Mouse (Mus musculus): Measurements from ENCODE around the gene Ccdc24. TPM values are rescaled to one million over a fixed set of nuclear protein-coding genes. Genes with fewer than 3 reads are reported as not detected.

The Ccdc24 gene
- total RNA-seq, 1 experiment from 2014 or later: 0.79 TPM

- DNase-seq: no peak
Observed at GRCm38 (mm10) chr4:117852152-117852868, 20.0 kb downstream of the Ccdc24 start.

- no peak for DNase-seq
Observed at GRCm38 (mm10) chr4:117850871-117851270, 21.5 kb downstream of the Ccdc24 start.

DNA sequence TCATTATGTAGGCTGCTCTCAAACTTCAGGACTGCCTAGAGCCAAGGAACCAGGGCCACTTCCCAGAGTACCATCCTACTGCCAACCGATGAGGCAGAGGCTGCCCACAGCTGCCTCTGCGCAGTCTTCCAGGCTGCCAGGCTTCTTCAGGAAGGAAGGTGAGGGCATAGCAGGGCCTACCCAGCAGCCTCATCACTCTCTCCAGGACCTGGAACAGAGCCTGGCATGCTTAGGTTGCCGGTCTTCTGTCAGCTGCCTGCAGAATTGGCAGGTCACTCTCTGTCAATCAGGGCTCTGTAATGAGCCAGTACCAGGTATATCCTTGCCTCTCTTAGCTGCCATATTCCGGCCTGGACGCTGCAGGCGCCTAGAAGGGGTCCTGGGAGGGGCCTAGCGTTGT is 22.2 kb downstream of the Ccdc24 start:
- DNase-seq: no peak

- DNase-seq: no peak
Observed at GRCm38 (mm10) chr4:117849506-117849905, 22.9 kb downstream of the Ccdc24 start.

DNA sequence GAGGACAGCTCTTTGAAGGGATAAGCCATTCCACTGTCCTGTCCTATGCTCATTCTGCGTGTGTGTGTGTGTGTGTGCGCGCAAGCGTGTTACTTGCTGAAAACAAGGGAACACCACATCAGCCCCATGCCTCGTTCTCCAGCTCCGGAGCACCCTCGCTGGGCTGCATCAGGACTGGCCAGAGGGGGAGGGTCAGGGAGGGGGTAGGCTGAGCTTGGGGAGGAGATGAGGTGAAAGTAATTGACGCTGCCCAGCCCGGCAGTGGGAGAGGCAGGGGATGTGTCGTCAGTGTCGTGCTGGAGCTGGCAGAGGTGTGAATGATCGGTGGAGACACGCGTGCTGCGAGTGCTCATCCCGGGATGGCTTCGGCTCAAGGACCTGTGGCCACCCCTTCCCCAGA is 23.3 kb downstream of the Ccdc24 start:
- DNase-seq: no peak

- DNase-seq: no peak
Observed at GRCm38 (mm10) chr4:117847011-117847410, 25.3 kb downstream of the Ccdc24 start.

DNA sequence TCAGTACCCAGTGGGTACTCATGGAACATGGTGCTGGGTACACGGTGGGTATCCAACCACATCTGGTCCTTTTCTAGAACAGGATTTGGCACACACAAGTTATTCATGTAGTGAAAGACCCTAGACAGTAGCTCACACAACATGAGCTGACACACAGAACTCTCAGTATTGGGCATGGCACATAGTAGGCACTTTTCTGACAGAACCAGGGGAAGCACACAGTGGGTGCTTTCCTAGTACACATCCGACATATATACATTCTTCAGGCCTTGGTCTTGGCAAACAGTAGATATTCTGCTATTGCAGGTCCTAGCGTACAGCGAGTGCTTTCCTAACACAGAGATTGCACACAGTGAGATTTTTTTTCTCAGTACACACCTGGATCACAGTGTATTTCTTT is 26.1 kb downstream of the Ccdc24 start:
- DNase-seq: no peak

DNA sequence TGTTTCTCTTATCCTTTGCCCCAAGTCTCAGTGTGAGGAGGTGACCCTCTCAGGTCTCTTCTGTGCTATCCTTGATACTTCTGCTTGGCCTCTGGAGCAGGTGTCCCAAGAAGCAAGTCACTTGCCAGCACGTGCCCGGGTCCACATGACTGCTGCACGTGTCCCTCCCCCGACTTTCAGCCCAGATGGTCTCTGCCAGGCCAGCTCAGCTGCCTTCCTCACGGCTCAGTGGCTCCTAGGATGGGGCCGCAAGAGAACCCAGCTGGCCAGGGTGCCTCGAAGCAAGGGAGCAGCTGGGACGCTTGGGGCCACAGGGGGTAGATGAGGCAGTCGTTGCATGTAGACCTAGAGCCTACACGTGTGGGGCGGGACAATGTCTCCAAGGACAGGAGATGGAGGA is 27.0 kb downstream of the Ccdc24 start:
- DNase-seq: no peak

GRCm38 (mm10) chr4:117844467-117844866 is 27.9 kb downstream of the Ccdc24 start:
- no peak for DNase-seq

GRCm38 (mm10) chr4:117843101-117843500 is 29.3 kb downstream of the Ccdc24 start:
- no peak for DNase-seq

DNA sequence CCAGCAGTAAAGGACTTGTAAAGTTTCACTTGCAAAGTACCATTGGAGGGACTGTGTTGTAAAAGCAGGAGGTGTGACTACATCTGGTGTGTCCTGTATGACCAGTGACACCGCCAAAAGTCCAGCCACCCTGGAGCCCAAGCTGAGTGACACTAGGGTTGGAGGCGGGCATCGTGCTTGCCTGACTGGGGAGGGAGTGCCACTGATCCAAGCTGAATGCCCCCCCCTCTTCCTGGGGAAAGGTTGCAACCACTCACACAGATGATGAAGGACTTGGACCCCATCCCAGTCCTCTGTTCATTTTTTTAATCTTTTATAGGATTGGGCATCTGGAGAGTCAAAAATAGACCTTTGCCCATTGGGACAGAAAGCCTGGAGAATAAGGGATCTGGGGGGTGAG is 30.8 kb downstream of the Ccdc24 start:
- no peak for DNase-seq

DNA sequence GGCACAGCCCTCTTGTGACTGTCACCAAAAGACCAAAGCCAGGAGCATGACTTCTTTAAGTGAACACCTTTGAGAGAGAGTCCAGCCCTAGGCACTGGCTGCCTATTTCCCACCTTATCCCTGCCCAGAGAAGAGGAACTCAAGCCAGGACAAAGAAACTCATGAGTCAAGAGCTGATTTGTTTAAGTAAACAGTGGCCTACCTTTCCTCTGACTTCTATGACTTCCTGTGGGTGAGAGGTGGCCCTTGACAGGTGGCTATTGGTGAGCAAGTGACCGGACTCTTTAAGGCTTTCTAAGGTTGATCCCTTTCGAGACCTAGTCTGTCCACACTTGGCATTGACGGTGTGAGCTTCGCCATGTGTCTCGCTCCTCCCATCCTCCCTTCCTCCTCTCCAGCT is 31.5 kb downstream of the Ccdc24 start:
- DNase-seq: no peak

DNA sequence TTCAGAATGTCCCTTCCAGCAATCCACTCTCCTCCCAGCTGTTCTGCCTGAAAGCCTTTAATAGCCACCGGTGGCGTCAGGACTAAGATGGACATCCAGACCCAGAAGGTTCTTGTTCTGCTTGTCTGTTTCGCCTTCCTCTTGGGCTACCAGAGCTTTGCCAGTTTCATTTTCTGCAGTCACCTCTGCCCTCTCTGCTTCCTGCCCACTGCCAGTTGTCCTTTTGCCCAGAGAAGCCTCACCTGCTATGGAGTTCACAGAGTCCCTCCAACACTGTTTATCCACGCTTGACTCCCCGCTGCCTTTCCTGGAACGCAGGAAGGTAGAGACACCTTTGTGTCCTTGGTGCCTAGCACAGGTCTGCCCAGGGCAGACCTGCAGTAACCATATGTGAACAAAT is 33.0 kb downstream of the Ccdc24 start:
- DNase-seq: no peak

- DNase-seq: no peak
Observed at GRCm38 (mm10) chr4:117837271-117837670, 35.1 kb downstream of the Ccdc24 start.

DNA sequence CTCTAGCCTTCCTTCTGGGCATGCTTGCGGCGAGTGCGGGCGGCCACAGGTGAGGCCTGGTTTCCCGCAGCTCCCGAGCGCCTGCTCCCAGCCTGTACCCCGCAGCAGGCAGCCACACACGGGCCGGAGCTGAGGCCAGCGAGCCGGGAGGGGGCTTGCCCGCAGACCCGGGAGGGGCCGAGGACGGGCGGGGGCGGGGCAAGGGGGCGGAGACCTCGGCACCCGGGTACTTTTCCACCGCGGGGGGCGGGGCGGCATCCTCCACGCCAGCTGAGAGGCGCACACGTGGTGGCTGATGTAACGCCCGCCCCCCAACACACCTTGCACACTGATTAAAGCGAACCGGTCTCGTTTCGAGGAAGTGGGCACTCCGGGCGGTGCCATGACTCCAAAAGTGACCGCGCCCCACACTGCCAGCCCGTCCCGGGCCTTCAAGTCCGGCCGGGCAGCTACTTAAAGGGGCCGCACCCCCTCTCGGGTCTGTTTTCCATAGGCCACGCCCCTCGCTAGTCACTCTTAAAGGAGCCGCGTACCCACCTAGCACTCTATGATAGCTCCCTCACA is 36.1 kb downstream of the Ccdc24 start:
- peak; percentile 94 for DNase-seq

- peak; percentile 64 for DNase-seq
Observed at GRCm38 (mm10) chr4:117835531-117836111, 36.7 kb downstream of the Ccdc24 start.

- DNase-seq: peak; percentile 74
Observed at GRCm38 (mm10) chr4:117834845-117835530, 37.4 kb downstream of the Ccdc24 start.

- no peak for DNase-seq
Observed at GRCm38 (mm10) chr4:117834457-117834844, 37.9 kb downstream of the Ccdc24 start, which contains the start of gene Slc6a9. Slc6a9 (plus strand) TSS chr4:117834506.

DNA sequence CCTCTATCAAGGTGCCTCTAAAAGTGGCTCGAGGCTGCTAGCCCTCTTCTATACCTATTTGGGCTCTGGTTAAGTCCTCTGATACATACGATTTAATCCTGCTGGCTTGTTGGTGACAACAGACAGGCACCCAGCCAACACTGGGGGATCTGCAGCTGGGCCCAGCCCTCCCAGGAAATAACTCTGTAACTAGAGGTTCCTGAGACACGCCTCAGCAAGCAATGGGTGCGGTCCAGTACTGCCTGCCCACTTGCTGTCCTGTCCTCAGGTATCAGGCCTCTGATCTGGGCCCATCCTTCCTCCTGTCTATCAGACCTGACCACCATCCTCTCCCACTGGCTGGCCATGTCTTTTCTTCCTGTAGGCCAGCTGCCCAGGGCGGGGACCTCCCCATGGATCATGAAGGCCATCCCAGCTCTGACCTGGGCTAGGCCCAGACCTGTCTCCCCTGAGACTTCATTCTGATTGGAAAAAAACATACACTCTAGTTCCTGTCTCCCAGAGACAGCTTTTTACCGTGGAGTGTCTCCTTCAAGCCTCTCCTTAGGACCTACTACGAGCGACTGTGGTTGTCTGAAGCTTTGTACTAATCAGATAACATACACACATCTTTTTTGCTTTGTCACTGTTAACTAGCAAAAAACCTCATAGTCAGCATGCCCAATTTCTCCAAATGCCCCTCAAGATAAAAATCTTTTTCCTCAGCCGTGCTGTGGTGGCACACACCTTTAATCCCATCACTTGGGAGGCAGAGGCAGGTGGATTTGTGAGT is 40.3 kb downstream of the Ccdc24 start:
- no peak for DNase-seq

GRCm38 (mm10) chr4:117831499-117831898 is 40.9 kb downstream of the Ccdc24 start:
- no peak for DNase-seq

GRCm38 (mm10) chr4:117830801-117831200 is 41.6 kb downstream of the Ccdc24 start:
- no peak for DNase-seq

- DNase-seq: peak; percentile 15
Observed at GRCm38 (mm10) chr4:117830124-117830551, 42.2 kb downstream of the Ccdc24 start.
